Mouse (Mus musculus): ENCODE data around the gene Plekhh2. TPM values are rescaled to one million over a fixed set of nuclear protein-coding genes. Genes with fewer than 3 reads are reported as not detected.
A peak's percentile ranks its signal among the peaks of the same experiment; 100 is the strongest.

Plekhh2 gene
- polyA plus RNA-seq, 1 experiment from 2014 or later = 2.6 TPM

GRCm38 (mm10) chr17:84627721-84628120, 116.0 kb downstream of the Plekhh2 start:
- WGBS = 83% methylated on average over 10 of the region's 10 CpGs
- no peak overlapping the region for H3K4me2 ChIP-seq
- no peak overlapping the region for H3K27ac ChIP-seq (replicated peaks)

GRCm38 (mm10) chr17:84628611-84629010, 116.9 kb downstream of the Plekhh2 start:
- H3K9ac ChIP-seq = no peak overlapping the region
- no peak overlapping the region for H3K4me3 ChIP-seq
- H3K27me3 ChIP-seq (replicated peaks) = no peaks in the 10 kb centered on the region
- no peaks in the 10 kb centered on the region for H3K9me3 ChIP-seq
- H3K36me3 ChIP-seq = no peaks in the 10 kb centered on the region
- 70% methylated on average over 9 of the region's 9 CpGs for WGBS
- no peak overlapping the region for H3K4me2 ChIP-seq
- ATAC-seq (ENCODE audit: extremely low read depth, insufficient number of reproducible peaks, low FRiP score, low TSS enrichment) = no peak
- H3K4me1 ChIP-seq = 0 out of 2 replicates have a peak, but pooled peaks cover 5% of the 10 kb centered on the region
- no peak overlapping the region for H3K27ac ChIP-seq (replicated peaks)

More at GRCm38 (mm10) chr17:84627721-84628120, 116.0 kb downstream of the Plekhh2 start:
- H3K27me3 ChIP-seq (replicated peaks) = no peaks in the 10 kb centered on the region
- no peak overlapping the region for H3K9ac ChIP-seq
- 0 out of 2 replicates have a peak, but pooled peaks cover 5% of the 10 kb centered on the region for H3K4me1 ChIP-seq
- H3K36me3 ChIP-seq = no peaks in the 10 kb centered on the region
- H3K4me3 ChIP-seq = no peak overlapping the region
- no peak for ATAC-seq (ENCODE audit: extremely low read depth, insufficient number of reproducible peaks, low FRiP score, low TSS enrichment)
- no peaks in the 10 kb centered on the region for H3K9me3 ChIP-seq

DNA sequence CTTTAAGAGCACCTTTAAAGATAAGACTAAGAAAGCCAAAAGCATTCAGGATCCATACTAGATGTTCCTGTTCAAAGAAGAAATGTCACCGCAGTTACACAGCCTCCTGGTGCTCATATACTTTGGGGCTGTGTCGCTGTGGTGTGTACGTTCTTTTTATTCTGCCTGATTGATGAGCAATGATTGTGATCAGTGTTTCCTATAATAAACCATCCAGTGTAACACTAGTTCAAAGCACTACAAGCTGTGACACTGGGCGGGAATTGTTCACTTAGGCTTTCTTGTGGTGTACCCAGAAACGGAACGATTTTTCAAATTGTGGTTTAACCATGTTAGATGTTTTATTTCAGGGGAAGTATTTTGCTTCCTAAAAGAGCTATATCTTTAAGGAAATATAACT, 120.1 kb downstream of the Plekhh2 start:
- Histone ChIP-seq H3K27me3 (replicated peaks) (no peaks in the 10 kb centered on the region), H3K9me3 (no peaks in the 10 kb centered on the region), H3K4me1 (0 out of 2 replicates have a peak, but pooled peaks cover 3% of the 10 kb centered on the region), H3K4me2 (no peak overlapping the region), H3K27ac (replicated peaks) (no peak overlapping the region), H3K36me3 (no peaks in the 10 kb centered on the region), H3K4me3 (no peak overlapping the region), H3K9ac (no peak overlapping the region)
- 88% methylated on average over 6 of the region's 6 CpGs for WGBS
- ATAC-seq (ENCODE audit: extremely low read depth, insufficient number of reproducible peaks, low FRiP score, low TSS enrichment) = no peak

DNA sequence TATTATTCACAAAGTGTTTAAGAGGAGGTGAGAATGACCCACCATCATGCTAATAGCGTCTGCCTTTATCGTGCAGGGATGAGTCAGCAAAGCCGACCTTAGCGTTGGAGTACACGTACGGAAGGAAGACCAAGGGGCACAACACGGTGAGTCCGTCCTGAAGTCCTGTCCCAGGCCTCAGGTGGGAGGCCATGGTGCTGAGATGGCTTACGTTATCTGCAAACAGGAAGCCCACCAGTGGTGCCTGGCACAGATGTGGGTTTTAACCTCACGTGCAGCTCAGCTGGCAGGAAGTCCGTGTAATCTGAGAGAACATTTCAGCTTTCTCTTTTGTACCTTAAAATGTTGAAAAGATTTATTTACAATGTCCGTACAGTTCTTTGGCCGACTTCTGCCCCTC, 121.7 kb downstream of the Plekhh2 start:
- ATAC-seq (ENCODE audit: extremely low read depth, insufficient number of reproducible peaks, low FRiP score, low TSS enrichment) = no peak
- 74% methylated on average over 13 of the region's 13 CpGs for WGBS
- no peaks in the 10 kb centered on the region for H3K4me1 ChIP-seq
- H3K36me3 ChIP-seq = no peaks in the 10 kb centered on the region
- no peaks in the 10 kb centered on the region for H3K27me3 ChIP-seq (replicated peaks)
- H3K9me3 ChIP-seq = no peaks in the 10 kb centered on the region
- no peak overlapping the region for H3K4me2 ChIP-seq
- no peak overlapping the region for H3K27ac ChIP-seq (replicated peaks)
- no peak overlapping the region for H3K9ac ChIP-seq
- H3K4me3 ChIP-seq = no peak overlapping the region

- Histone ChIP-seq H3K9ac (no peak overlapping the region), H3K4me1 (no peaks in the 10 kb centered on the region), H3K4me2 (no peak overlapping the region), H3K27ac (replicated peaks) (no peak overlapping the region), H3K9me3 (no peaks in the 10 kb centered on the region), H3K36me3 (no peaks in the 10 kb centered on the region), H3K4me3 (no peak overlapping the region), H3K27me3 (replicated peaks) (no peaks in the 10 kb centered on the region)
- WGBS = 60% methylated on average over 8 of the region's 8 CpGs
- no peak for ATAC-seq (ENCODE audit: extremely low read depth, insufficient number of reproducible peaks, low FRiP score, low TSS enrichment)
Measured at GRCm38 (mm10) chr17:84636328-84636727, 124.6 kb downstream of the Plekhh2 start.

DNA sequence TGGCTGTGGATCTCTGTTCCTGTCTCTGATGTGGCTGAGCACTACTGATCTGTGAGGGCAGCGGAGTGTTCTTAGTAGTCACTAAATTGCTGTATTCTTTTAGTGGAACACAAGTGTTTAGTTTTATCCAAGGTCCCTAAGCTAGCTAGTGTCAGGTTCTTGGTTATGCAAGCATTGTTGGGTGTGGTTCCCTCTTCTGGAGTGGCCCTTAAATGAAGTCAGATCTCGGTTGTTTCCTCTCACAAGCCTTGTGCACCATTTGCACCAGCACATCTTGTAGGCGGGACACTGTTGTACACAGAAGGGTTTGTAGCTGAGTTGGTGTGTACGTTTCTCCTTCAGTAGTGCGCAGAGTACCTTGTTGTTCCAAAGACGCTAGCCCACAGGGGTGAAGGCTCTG, 126.3 kb downstream of the Plekhh2 start:
- no peaks in the 10 kb centered on the region for H3K27me3 ChIP-seq (replicated peaks)
- H3K4me1 ChIP-seq = peaks cover 3% of the 10 kb centered on the region
- H3K36me3 ChIP-seq = no peaks in the 10 kb centered on the region
- H3K4me3 ChIP-seq = no peak overlapping the region
- ATAC-seq (ENCODE audit: extremely low read depth, insufficient number of reproducible peaks, low FRiP score, low TSS enrichment) = no peak
- 87% methylated on average over 6 of the region's 6 CpGs for WGBS
- H3K9ac ChIP-seq = no peak overlapping the region
- H3K4me2 ChIP-seq = no peak overlapping the region
- no peak overlapping the region for H3K27ac ChIP-seq (replicated peaks)
- no peaks in the 10 kb centered on the region for H3K9me3 ChIP-seq

DNA sequence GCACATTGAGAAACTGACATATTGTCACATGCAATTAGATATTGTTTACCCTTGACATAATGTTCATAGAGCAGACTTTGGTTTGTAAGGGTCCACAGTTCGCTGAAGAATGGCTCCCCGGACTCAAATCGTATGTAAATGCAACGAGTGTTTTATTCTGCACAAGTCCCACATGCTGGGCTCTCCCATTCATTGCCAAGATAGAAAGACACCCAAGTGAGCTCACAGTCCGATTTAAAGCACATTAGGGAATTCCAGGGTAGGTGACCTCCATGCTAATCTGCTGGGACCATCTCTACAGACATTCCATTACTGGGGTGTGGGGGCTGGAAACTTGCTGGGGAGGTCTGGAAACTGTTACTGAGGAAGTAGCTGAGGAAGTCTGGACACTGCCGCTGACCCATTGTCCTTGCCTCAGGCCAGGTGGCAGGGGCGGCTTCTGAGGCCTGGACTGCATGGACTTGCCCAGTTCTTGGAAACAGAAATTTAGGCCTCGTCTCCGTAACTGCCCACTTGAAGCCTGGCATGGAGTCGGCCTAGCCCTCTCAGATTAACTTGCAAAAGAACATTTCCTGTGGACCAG, 128.2 kb downstream of the Plekhh2 start:
- no peak overlapping the region for H3K27ac ChIP-seq (replicated peaks)
- no peak for ATAC-seq (ENCODE audit: extremely low read depth, insufficient number of reproducible peaks, low FRiP score, low TSS enrichment)
- H3K4me3 ChIP-seq = no peak overlapping the region
- no peak overlapping the region for H3K4me2 ChIP-seq
- H3K9ac ChIP-seq = no peak overlapping the region
- H3K9me3 ChIP-seq = no peaks in the 10 kb centered on the region
- no peaks in the 10 kb centered on the region for H3K36me3 ChIP-seq
- 64% methylated on average over 10 of the region's 10 CpGs for WGBS
- no peaks in the 10 kb centered on the region for H3K27me3 ChIP-seq (replicated peaks)
- peaks cover 21% of the 10 kb centered on the region for H3K4me1 ChIP-seq

DNA sequence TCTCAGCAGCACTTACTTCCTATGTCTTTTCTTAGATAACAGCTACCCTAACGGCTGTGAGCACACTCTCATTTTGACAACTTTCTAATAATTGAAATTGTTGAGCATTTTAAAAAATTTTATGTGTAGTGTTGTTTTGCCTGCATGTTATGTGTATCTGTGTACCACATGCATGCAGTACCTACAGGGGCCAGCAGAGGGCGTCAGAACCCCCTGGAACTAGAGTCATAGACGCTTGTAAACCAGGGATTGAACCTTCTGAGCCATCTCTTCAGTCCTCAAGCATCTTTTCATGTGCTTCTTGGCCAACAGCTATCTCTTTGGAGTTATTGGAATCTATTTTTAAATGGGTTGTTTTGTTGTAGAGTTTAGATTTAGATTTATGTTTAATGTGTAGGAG, 130.2 kb downstream of the Plekhh2 start:
- no peak for ATAC-seq (ENCODE audit: extremely low read depth, insufficient number of reproducible peaks, low FRiP score, low TSS enrichment)
- H3K36me3 ChIP-seq = no peaks in the 10 kb centered on the region
- WGBS = 33% methylated on average over 3 of the region's 3 CpGs
- no peak overlapping the region for H3K4me3 ChIP-seq
- H3K27ac ChIP-seq (replicated peaks) = no peak overlapping the region
- no peaks in the 10 kb centered on the region for H3K9me3 ChIP-seq
- H3K9ac ChIP-seq = no peak overlapping the region
- H3K4me2 ChIP-seq = no peak overlapping the region
- H3K4me1 ChIP-seq = peaks cover 28% of the 10 kb centered on the region
- no peaks in the 10 kb centered on the region for H3K27me3 ChIP-seq (replicated peaks)

- H3K4me3 ChIP-seq = no peak overlapping the region
- no peak for ATAC-seq (ENCODE audit: extremely low read depth, insufficient number of reproducible peaks, low FRiP score, low TSS enrichment)
- 83% methylated on average over 9 of the region's 9 CpGs for WGBS
- H3K9me3 ChIP-seq = no peaks in the 10 kb centered on the region
- H3K36me3 ChIP-seq = no peaks in the 10 kb centered on the region
- no peak overlapping the region for H3K4me2 ChIP-seq
- peaks cover 28% of the 10 kb centered on the region for H3K4me1 ChIP-seq
- no peak overlapping the region for H3K27ac ChIP-seq (replicated peaks)
- no peak overlapping the region for H3K9ac ChIP-seq
- no peaks in the 10 kb centered on the region for H3K27me3 ChIP-seq (replicated peaks)
Measured at GRCm38 (mm10) chr17:84642324-84642723, 130.6 kb downstream of the Plekhh2 start.

DNA sequence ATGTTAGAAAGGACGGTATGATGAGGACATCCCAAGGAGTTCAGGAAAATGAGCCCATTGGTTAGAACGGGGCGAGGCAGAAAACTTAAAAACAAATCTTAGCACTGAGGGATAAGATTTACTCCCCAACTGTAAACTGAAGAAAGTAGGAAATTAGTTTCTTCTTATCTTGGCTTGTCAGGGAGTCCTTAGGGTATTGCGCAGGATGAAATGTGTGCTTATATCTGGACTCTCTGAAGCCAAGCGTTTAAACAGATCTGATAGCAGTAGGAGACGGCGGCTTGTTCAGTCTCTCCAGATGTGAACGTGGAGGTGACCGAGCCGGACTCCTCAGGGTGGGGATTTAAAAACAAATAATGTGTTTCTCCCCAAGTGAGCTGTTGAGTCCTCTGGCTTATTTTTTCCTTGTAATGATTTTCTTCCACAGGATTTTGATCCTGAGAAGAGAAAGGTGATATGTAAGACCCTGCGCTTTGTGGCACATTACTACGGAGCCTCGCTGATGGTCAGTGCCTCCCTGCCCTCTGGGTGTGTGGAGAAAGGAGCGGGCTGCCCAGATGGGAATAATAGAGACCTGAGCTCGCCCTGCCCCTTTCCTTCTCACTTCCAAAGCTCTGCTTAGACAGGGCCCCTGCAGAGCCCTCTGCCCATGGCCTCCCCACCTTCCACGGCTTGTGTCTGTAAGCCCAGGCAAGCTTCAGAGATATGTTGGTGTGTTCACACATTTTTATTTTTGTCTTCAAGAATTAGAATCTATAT, 132.8 kb downstream of the Plekhh2 start:
- no peak for ATAC-seq (ENCODE audit: extremely low read depth, insufficient number of reproducible peaks, low FRiP score, low TSS enrichment)
- Histone ChIP-seq H3K4me2 (peak overlapping the region; percentile 7), H3K27me3 (replicated peaks) (no peaks in the 10 kb centered on the region), H3K36me3 (no peaks in the 10 kb centered on the region), H3K27ac (replicated peaks) (no peak overlapping the region), H3K4me3 (no peak overlapping the region), H3K9me3 (no peaks in the 10 kb centered on the region), H3K4me1 (peaks cover 28% of the 10 kb centered on the region), H3K9ac (no peak overlapping the region; the same call in 1 of the 2 replicates)
- 39% methylated on average over 16 of the region's 16 CpGs for WGBS

- Histone ChIP-seq H3K9ac (no peak overlapping the region), H3K9me3 (no peaks in the 10 kb centered on the region), H3K4me2 (no peak overlapping the region), H3K27ac (replicated peaks) (no peak overlapping the region), H3K27me3 (replicated peaks) (no peaks in the 10 kb centered on the region), H3K36me3 (no peaks in the 10 kb centered on the region), H3K4me1 (peaks cover 28% of the 10 kb centered on the region), H3K4me3 (no peak overlapping the region)
- 40% methylated on average over 9 of the region's 9 CpGs for WGBS
- no peak for ATAC-seq (ENCODE audit: extremely low read depth, insufficient number of reproducible peaks, low FRiP score, low TSS enrichment)
Measured at GRCm38 (mm10) chr17:84645119-84645518, 133.4 kb downstream of the Plekhh2 start.

GRCm38 (mm10) chr17:84645894-84646293, 134.2 kb downstream of the Plekhh2 start:
- no peak for ATAC-seq (ENCODE audit: extremely low read depth, insufficient number of reproducible peaks, low FRiP score, low TSS enrichment)
- no peak overlapping the region for H3K4me2 ChIP-seq
- H3K4me3 ChIP-seq = no peak overlapping the region
- no peak overlapping the region for H3K27ac ChIP-seq (replicated peaks)
- H3K27me3 ChIP-seq (replicated peaks) = no peaks in the 10 kb centered on the region
- H3K36me3 ChIP-seq = no peaks in the 10 kb centered on the region
- H3K9me3 ChIP-seq = no peaks in the 10 kb centered on the region
- H3K9ac ChIP-seq = no peak overlapping the region
- 20% methylated on average over 4 of the region's 7 CpGs for WGBS
- H3K4me1 ChIP-seq = peaks cover 28% of the 10 kb centered on the region

Measured in heart, embryonic 13.5 days (tissue).